Mouse (Mus musculus) kidney, embryonic 14.5 days (tissue): ENCODE results near the gene Lpp. TPM values are rescaled to one million over a fixed set of nuclear protein-coding genes. Genes with fewer than 3 reads are reported as not detected.

ENCODE experiments used
- ATAC-seq: fragments of 200-750 bp; cut with Nextera tagmentation; 2 replicates; pipeline ENCODE4 v1.8.0; 2017; ENCODE audit warnings: moderate number of reproducible peaks, mild to moderate bottlenecking, moderate TSS enrichment, moderate library complexity; ENCODE audit not compliant: low FRiP score, low TSS enrichment
- H3K27ac ChIP-seq: fragments of 300-500 bp; sonication (generic); 2 replicates; pipeline ENCODE4 v1.5.1; 2014; ENCODE audit warnings: low read depth, mild to moderate bottlenecking, low read length, moderate library complexity, mixed read lengths
- H3K27me3 ChIP-seq: fragments of 300-500 bp; sonication (generic); 2 replicates; pipeline ENCODE4 v1.6.1; 2014; ENCODE audit warnings: mild to moderate bottlenecking, low read length; ENCODE audit not compliant: control insufficient read depth, insufficient read depth
- H3K36me3 ChIP-seq: fragments of 300-500 bp; sonication (generic); 2 replicates; pipeline ENCODE4 v1.6.1; 2014; ENCODE audit warnings: low read length, mixed read lengths; ENCODE audit not compliant: control insufficient read depth, insufficient read depth
- H3K4me1 ChIP-seq: fragments of 300-500 bp; sonication (generic); 2 replicates; pipeline ENCODE4 v1.6.1; 2014; ENCODE audit warnings: low read length, mixed read lengths; ENCODE audit not compliant: control insufficient read depth, insufficient read depth
- H3K4me2 ChIP-seq: fragments of 300-500 bp; sonication (generic); replicated peaks from 2 replicates; pipeline ENCODE4 v1.6.1; 2014; ENCODE audit warnings: low read depth, mild to moderate bottlenecking, low read length
- H3K4me3 ChIP-seq: fragments of 300-500 bp; sonication (generic); 2 replicates; pipeline ENCODE4 v1.5.1; 2014; ENCODE audit warnings: mild to moderate bottlenecking, low read length
- H3K9ac ChIP-seq: fragments of 300-500 bp; sonication (generic); 2 replicates; pipeline ENCODE4 v1.6.1; 2014; ENCODE audit warnings: low read depth, mild to moderate bottlenecking, low read length, moderate library complexity
- H3K9me3 ChIP-seq: fragments of 300-500 bp; sonication (generic); 2 replicates; pipeline ENCODE4 v1.6.1; 2016; ENCODE audit warnings: low read length; ENCODE audit not compliant: control insufficient read depth
- WGBS: fragments of 180-500 bp; shearing (Covaris S2); extraction: QIAGEN DNeasy Blood & Tissue Kit; methylation state at CpG from one replicate; pipeline ENCODE4 v1.1.7; 2014; 5-methylcytosine and 5-hydroxymethylcytosine counted together
- polyA plus RNA-seq: library from polyadenylated mRNA; unstranded; fragments of >200 nt; fragmentation: Nextera tagmentation; extraction: Ambion mirVana; gene quantifications from 2 replicates; pipeline ENCODE4 v1.2.1, GENCODE M21; 2014

The Lpp gene
- polyA plus RNA-seq, 1 experiment from 2014 or later = 49.2 TPM

DNA sequence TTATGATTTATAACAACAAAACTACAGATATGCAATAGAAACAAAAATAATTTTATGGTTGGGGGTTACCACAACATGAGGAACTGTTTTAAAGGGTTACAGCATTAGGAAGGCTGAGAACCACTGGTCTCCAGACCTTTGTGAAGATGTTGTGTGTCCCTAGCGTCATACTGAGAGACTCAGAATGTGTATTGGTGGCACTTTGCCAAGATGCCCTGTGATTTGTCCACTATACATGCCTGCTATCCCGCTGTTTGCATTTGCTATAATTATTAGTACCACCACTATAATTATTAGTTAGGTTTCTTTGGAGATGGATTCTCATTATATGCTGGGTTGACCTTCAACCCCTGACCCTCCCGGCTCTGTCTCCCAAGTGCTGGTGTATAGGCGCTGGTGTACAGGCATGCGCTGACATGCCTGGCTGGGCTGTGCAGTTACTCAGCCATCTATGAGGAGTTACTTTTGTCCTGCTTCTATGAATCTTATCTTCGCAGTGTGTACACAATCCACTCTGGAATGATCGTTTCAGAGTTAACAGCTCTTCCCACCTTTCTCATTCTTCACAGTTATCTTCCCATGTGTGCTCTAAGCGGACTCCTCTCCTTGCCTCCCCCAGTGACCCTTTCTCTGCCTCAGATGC lies 82.1 kb downstream of the Lpp start:
- no peaks in the 10 kb centered on the region for H3K27me3 ChIP-seq
- no peak overlapping the region for H3K27ac ChIP-seq
- no peak overlapping the region for H3K9ac ChIP-seq
- no peak overlapping the region for H3K4me3 ChIP-seq
- H3K4me2 ChIP-seq = no peak overlapping the region
- H3K9me3 ChIP-seq = no peaks in the 10 kb centered on the region
- ATAC-seq = peak; percentile 60; the same call in 1 of the 2 replicates
- WGBS = 50% methylated on average over 8 of the region's 8 CpGs
- H3K36me3 ChIP-seq = no peaks in the 10 kb centered on the region
- H3K4me1 ChIP-seq = peaks cover 23% of the 10 kb centered on the region

DNA sequence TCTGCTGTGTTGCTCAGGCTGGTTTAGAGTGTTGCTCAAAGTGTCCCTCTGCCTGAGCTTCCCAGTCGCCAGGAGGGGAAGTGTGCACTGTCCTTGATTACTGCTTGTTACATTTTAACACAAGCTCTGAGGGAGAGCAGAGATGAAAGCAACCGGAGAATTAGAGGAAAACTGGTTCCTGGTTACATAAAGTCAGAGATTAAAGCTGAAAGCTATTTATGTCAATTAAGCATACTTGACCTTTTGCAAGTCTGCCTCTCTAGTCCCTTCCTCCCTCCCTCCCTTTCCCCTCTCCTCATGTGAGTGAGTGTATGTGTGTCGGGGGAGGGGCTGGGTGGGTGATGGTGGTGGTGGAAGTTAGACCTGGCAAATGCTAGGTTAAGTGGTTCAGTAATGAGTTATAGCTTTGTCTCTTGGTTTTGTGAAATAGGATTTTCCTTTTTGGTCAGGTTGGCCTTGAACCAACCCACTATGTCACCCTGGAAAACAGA lies 83.6 kb downstream of the Lpp start:
- H3K27ac ChIP-seq = peak overlapping the region; percentile 52; the same call in 1 of the 2 replicates
- ATAC-seq = no peak
- no peaks in the 10 kb centered on the region for H3K36me3 ChIP-seq
- WGBS = 16% methylated on average over 3 of the region's 3 CpGs
- no peak overlapping the region for H3K4me2 ChIP-seq
- no peak overlapping the region for H3K4me3 ChIP-seq
- no peak overlapping the region for H3K9ac ChIP-seq
- H3K27me3 ChIP-seq = no peaks in the 10 kb centered on the region
- H3K4me1 ChIP-seq = peaks cover 23% of the 10 kb centered on the region
- no peaks in the 10 kb centered on the region for H3K9me3 ChIP-seq

DNA sequence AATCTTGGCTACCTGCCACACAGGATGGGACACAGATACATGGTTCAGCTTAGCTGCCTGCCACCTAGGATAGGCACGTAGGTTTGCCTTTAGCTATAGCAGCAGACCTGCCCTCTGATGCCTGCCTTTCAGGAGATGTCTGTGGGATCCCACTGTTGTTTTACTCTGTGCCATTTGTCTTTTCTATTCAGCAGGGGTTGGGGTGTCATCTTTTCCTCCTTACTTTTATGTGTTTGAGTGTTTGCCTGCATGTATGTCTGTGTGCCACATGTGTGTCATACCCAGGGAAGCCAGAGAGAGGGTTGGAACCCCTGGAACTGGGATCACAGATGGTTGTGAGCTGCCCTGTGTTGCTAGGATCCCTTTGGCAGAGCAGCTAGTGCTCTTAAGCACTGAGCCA lies 84.7 kb downstream of the Lpp start:
- H3K4me2 ChIP-seq = no peak overlapping the region
- no peaks in the 10 kb centered on the region for H3K27me3 ChIP-seq
- H3K9me3 ChIP-seq = no peaks in the 10 kb centered on the region
- no peak overlapping the region for H3K4me3 ChIP-seq
- ATAC-seq = no peak
- H3K27ac ChIP-seq = no peak overlapping the region
- H3K4me1 ChIP-seq = peaks cover 23% of the 10 kb centered on the region
- WGBS = 69% methylated on average over 1 of the region's 1 CpGs
- no peak overlapping the region for H3K9ac ChIP-seq
- no peaks in the 10 kb centered on the region for H3K36me3 ChIP-seq

DNA sequence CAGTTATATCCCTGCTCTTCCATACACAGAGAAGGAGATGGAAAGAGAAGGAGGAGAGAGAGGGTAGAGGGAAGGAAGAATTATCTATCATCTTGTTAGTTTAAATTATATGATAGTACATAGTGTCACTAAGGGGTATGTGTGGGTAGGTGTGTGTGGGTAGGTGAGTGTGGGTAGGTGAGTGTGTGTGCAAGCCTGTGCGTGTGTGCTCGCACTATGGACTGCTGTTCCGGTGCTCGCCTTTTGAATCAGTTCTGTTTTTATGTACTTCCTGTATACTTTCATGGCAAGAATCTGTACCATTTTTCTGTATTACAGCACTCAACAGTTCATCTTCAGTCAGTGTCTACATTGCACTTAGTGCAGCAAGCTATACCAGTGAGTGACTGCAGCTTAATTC lies 85.5 kb downstream of the Lpp start:
- Histone ChIP-seq H3K4me1 (peaks cover 23% of the 10 kb centered on the region), H3K27me3 (no peaks in the 10 kb centered on the region), H3K36me3 (no peaks in the 10 kb centered on the region), H3K9me3 (no peaks in the 10 kb centered on the region), H3K4me3 (no peak overlapping the region), H3K4me2 (no peak overlapping the region), H3K9ac (no peak overlapping the region), H3K27ac (no peak overlapping the region)
- WGBS = 90% methylated on average over 4 of the region's 4 CpGs
- ATAC-seq = no peak

DNA sequence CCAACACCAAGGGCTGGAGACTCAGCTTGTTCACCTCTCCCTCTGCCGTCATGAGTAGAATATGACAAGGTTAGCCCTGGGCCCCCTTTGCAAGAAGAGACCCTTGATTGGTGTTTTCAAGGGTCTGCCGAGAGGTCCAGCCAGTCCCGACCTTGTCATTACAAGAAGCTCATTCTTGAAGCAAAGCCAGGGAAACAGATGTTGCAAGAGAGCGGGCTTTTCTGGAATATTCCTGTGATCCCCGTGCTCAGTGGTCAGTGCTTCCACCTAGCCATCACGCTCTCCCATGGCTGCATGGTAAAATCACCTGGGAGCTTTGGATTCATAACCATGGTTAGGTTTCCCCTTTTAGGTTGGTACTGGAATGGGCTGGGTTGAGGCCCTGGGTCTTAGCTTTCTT lies 89.3 kb downstream of the Lpp start:
- no peak overlapping the region for H3K4me3 ChIP-seq
- H3K9me3 ChIP-seq = no peaks in the 10 kb centered on the region
- no peak overlapping the region for H3K9ac ChIP-seq
- H3K27ac ChIP-seq = no peak overlapping the region
- no peak overlapping the region for H3K4me2 ChIP-seq
- no peak for ATAC-seq
- 89% methylated on average over 6 of the region's 6 CpGs for WGBS
- no peaks in the 10 kb centered on the region for H3K27me3 ChIP-seq
- H3K36me3 ChIP-seq = no peaks in the 10 kb centered on the region
- H3K4me1 ChIP-seq = 0 out of 2 replicates have a peak, but pooled peaks cover 2% of the 10 kb centered on the region

DNA sequence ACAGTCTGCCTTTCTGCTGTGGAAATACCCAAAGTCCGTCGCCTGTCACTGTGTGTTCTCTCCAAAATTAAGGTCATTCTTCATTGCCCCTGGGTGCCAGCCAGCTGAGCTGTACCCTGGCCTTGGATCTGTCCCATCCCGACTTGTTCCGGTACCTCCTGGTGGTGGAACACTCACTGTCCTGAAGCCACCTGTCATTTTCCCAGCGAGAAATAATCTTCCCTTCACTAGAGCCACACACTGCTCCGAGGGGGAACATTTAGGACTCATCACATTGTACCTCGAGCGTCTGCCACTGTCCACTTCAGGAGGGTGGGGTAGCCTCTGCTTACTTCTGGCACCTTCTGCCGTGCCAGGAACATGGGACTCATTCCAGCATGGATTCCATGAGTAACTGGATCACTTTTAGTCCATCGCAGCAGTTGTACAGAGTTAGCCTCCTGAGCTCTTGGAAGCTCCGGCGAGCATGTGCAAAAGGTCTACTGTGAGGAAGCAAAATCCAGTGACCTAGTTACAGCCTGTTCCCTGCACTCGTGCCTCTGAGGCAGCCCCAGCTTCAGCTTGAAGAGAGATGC lies 90.3 kb downstream of the Lpp start:
- 0 out of 2 replicates have a peak, but pooled peaks cover 4% of the 10 kb centered on the region for H3K4me1 ChIP-seq
- no peak for ATAC-seq
- WGBS = 95% methylated on average over 13 of the region's 13 CpGs
- no peak overlapping the region for H3K4me3 ChIP-seq
- H3K27me3 ChIP-seq = no peaks in the 10 kb centered on the region
- H3K36me3 ChIP-seq = no peaks in the 10 kb centered on the region
- H3K9ac ChIP-seq = no peak overlapping the region
- H3K27ac ChIP-seq = no peak overlapping the region
- H3K4me2 ChIP-seq = no peak overlapping the region
- no peaks in the 10 kb centered on the region for H3K9me3 ChIP-seq

DNA sequence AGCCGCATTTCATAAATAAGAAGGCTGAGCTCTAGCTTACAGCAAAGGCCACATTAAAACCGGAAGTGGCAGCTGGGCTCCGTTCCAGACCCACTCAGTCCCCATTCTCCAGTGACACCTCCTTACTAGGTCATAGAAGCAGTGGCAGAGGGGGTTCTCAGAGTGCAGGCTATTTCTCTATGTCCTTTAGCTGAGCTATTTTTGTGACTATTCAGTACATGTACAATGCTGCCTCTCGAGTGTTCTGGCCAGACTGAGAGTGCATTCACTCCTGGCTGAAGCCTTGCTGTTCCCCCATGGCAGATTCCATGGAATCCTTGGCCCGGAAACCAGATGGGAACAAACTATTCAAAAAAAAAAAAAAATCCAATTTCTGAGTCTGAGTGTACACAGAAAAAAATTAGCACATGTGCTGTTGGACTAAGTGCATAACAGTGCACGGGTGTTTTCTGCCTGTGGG lies 94.5 kb downstream of the Lpp start:
- ATAC-seq = no peak
- Histone ChIP-seq H3K27ac (no peak overlapping the region), H3K27me3 (no peaks in the 10 kb centered on the region), H3K4me3 (no peak overlapping the region), H3K9me3 (no peaks in the 10 kb centered on the region), H3K4me2 (no peak overlapping the region), H3K36me3 (no peaks in the 10 kb centered on the region), H3K4me1 (peaks cover 16% of the 10 kb centered on the region), H3K9ac (no peak overlapping the region)
- 47% methylated on average over 6 of the region's 6 CpGs for WGBS

DNA sequence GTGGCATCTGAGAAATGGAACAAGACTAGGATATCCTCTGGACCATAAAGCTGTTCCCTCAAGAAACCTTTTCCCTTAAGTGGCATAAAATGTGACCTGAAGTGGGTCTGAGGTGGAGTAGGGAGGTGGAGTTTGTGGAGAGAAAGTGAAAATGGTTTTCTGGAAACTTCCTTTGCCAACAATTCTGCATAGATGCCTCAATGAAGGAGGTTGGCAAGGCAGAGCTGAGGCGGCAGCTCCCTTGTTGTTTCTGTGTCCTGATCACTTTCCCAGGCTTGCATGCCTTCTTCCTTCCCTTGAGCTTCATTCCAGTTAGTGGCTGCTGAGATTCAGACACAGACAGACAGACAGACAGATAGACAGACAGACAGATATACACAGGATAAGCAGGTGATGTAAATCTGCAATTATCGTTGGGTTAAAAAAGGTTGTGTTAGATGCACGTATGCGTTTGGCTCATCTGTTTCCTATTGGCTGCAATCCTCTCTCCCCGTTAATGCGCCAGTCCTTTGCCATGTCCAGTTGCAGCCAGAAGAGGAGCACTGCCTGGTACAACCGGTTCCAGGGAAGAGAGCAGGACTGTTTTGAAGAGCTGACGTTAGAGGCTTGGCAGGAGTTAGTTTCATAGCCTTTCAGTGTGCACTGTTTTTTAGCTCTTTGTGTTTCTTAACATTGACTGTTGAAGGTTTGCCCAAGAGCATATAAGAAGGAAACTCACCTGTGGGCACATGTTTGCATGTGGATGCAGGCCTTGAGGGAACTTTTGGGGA lies 96.4 kb downstream of the Lpp start:
- H3K27ac ChIP-seq = no peak overlapping the region
- no peak overlapping the region for H3K4me2 ChIP-seq
- no peaks in the 10 kb centered on the region for H3K36me3 ChIP-seq
- no peak for ATAC-seq
- 86% methylated on average over 8 of the region's 8 CpGs for WGBS
- no peak overlapping the region for H3K9ac ChIP-seq
- H3K4me3 ChIP-seq = no peak overlapping the region
- H3K9me3 ChIP-seq = no peaks in the 10 kb centered on the region
- H3K27me3 ChIP-seq = no peaks in the 10 kb centered on the region
- peaks cover 16% of the 10 kb centered on the region for H3K4me1 ChIP-seq
